Comparison of ENCODE assay signal across 8 mouse cellular contexts in the genomic region with DNA sequence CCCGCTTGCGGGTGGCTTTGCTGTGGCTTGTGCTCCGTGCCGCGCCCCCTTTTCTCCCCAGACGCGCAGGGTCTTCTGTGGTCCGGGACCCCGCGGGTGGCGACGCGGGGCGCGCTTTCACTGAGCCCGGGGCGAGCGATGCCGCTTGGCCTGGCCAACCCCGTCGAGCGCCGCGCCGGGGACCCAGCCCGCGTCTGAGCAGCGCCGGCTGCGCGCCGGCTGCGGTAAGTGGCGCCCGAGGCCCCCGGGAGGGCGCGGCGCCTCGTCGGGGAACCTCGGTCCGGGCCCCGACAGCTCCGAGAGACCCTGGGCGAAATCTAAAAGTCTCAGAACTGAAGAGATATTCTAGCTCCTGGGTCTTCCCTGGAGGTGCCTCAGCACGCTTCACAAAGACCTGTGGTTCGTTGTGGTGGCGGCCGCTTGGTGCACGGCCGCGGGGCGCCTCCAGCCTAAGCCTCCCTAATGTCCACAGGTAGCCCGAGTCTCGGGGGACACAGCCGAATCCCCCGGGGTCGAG. TPM values are rescaled to one million over a fixed set of nuclear protein-coding genes. Genes with fewer than 3 reads are reported as not detected.
A peak's percentile ranks its signal among the peaks of the same experiment; 100 is the strongest.
DNase-seq lines count a peak whose midpoint lies in the region; ATAC-seq and TF ChIP-seq lines count a peak whose summit lies in the region.

No protein-coding gene starts in this region.

- H3K27ac ChIP-seq in heart, embryonic 12.5 days (ENCODE audit: poor library complexity, severe bottlenecking), result no peak overlapping the region
- no peak overlapping the region for H3K27ac ChIP-seq in ES-Bruce4 (ENCODE audit: insufficient read depth, low read length)
- no peak overlapping the region for H3K27ac ChIP-seq in embryonic facial prominence, embryonic 14.5 days (replicated peaks; ENCODE audit: low read depth, low read length)
- no peak overlapping the region for H3K27ac ChIP-seq in limb, embryonic 11.5 days (replicated peaks; ENCODE audit: low read depth, low read length)

- peaks cover 53% of the 10 kb centered on the region for H3K27me3 ChIP-seq in heart, embryonic 12.5 days (replicated peaks)
- H3K27me3 ChIP-seq in ES-Bruce4 (ENCODE audit: control insufficient read depth, insufficient read depth, low read length, poor library complexity, severe bottlenecking), result peaks cover 8% of the 10 kb centered on the region
- peaks cover 33% of the 10 kb centered on the region for H3K27me3 ChIP-seq in embryonic facial prominence, embryonic 14.5 days (replicated peaks; ENCODE audit: control insufficient read depth, insufficient read depth, low read length)
- H3K27me3 ChIP-seq in limb, embryonic 11.5 days (ENCODE audit: control insufficient read depth, insufficient read depth, low read length), result peaks cover 31% of the 10 kb centered on the region

- TF ChIP-seq CTCF in ES-Bruce4 (IDR thresholded peaks at IDR 0.05; ENCODE audit: low read depth, low read length), result no peak

- H3K9me3 ChIP-seq in heart, embryonic 12.5 days (replicated peaks), result no peaks in the 10 kb centered on the region
- H3K9me3 ChIP-seq in ES-Bruce4 (replicated peaks; ENCODE audit: control insufficient read depth, insufficient read depth, low read length, poor library complexity, severe bottlenecking), result no peaks in the 10 kb centered on the region
- no peaks in the 10 kb centered on the region for H3K9me3 ChIP-seq in embryonic facial prominence, embryonic 14.5 days (ENCODE audit: control insufficient read depth, low read length)
- no peaks in the 10 kb centered on the region for H3K9me3 ChIP-seq in limb, embryonic 11.5 days (ENCODE audit: control insufficient read depth, low read length)

- H3K36me3 ChIP-seq in heart, embryonic 12.5 days, result 0 out of 2 replicates have a peak, but pooled peaks cover 3% of the 10 kb centered on the region
- H3K36me3 ChIP-seq in ES-Bruce4 (ENCODE audit: control insufficient read depth, insufficient read depth, low read length, poor library complexity, severe bottlenecking), result no peaks in the 10 kb centered on the region
- H3K36me3 ChIP-seq in embryonic facial prominence, embryonic 14.5 days (ENCODE audit: control insufficient read depth, insufficient read depth, low read length), result no peaks in the 10 kb centered on the region
- H3K36me3 ChIP-seq in limb, embryonic 11.5 days (ENCODE audit: control insufficient read depth, insufficient read depth, low read length), result no peaks in the 10 kb centered on the region

- H3K9ac ChIP-seq in heart, embryonic 12.5 days, result peak overlapping the region; percentile 14
- peak overlapping the region; percentile 52 for H3K9ac ChIP-seq in ES-Bruce4 (ENCODE audit: low read depth, poor library complexity, severe bottlenecking)
- peak overlapping the region; percentile 58 for H3K9ac ChIP-seq in embryonic facial prominence, embryonic 14.5 days (ENCODE audit: low read depth, low read length)
- H3K9ac ChIP-seq in limb, embryonic 11.5 days (ENCODE audit: low read length), result peak overlapping the region; percentile 49

- no peak for TF ChIP-seq POLR2A in ES-Bruce4 (IDR thresholded peaks at IDR 0.05; ENCODE audit: insufficient read depth, low read length)

- no peak for TF ChIP-seq EP300 in ES-Bruce4 (IDR thresholded peaks at IDR 0.05; ENCODE audit: insufficient read depth, low read depth, low read length)

- peaks cover 19% of the 10 kb centered on the region for H3K4me1 ChIP-seq in heart, embryonic 12.5 days (replicated peaks)
- no peaks in the 10 kb centered on the region for H3K4me1 ChIP-seq in ES-Bruce4 (ENCODE audit: control insufficient read depth, insufficient read depth, low read length)
- peaks cover 9% of the 10 kb centered on the region; the same call in 1 of the 2 replicates for H3K4me1 ChIP-seq in embryonic facial prominence, embryonic 14.5 days (ENCODE audit: control insufficient read depth, insufficient read depth, low read length)
- peaks cover 9% of the 10 kb centered on the region for H3K4me1 ChIP-seq in limb, embryonic 11.5 days (ENCODE audit: control insufficient read depth, insufficient read depth, low read length)

- ATAC-seq in heart, embryonic 12.5 days (ENCODE audit: insufficient number of reproducible peaks, low FRiP score), result peak; percentile 27; the same call in 1 of the 2 replicates
- peak; percentile 64 for ATAC-seq in embryonic facial prominence, embryonic 14.5 days (ENCODE audit: low read depth)
- ATAC-seq in limb, embryonic 11.5 days (ENCODE audit: insufficient number of reproducible peaks, low FRiP score, low TSS enrichment, low read depth), result peak; percentile 35; the same call in 1 of the 2 replicates
- ATAC-seq in megakaryocyte-erythroid progenitor cell, adult 5-6 weeks (replicated peaks; ENCODE audit: low FRiP score, low TSS enrichment, poor library complexity, severe bottlenecking), result no peak

- H3K4me3 ChIP-seq in heart, embryonic 12.5 days, result peak overlapping the region; percentile 51
- peak overlapping the region; percentile 90 for H3K4me3 ChIP-seq in ES-Bruce4 (ENCODE audit: low read depth, low read length)
- H3K4me3 ChIP-seq in embryonic facial prominence, embryonic 14.5 days (ENCODE audit: low read depth, low read length), result peak overlapping the region; percentile 60
- H3K4me3 ChIP-seq in limb, embryonic 11.5 days (ENCODE audit: low read depth, low read length), result peak overlapping the region; percentile 27

- under 1% methylated on average over 57 of the region's 59 CpGs for WGBS in heart, embryonic 12.5 days
- WGBS in embryonic facial prominence, embryonic 14.5 days, result 0% methylated on average over 10 of the region's 59 CpGs
- WGBS in limb, embryonic 11.5 days, result under 1% methylated on average over 57 of the region's 59 CpGs

- no peak for DNase-seq in heart, adult 11 months
- no peak for DNase-seq in embryonic facial prominence, embryonic 14.5 days (ENCODE audit: low spot score)
- peak; percentile 41 for DNase-seq in limb, embryonic 11.5 days (ENCODE audit: low spot score)
- DNase-seq in retina, postnatal 1 day, result peak; percentile 56
- DNase-seq in layer of hippocampus, adult 9-11 months, result no peak

- H3K4me2 ChIP-seq in heart, embryonic 12.5 days, result peak overlapping the region; percentile 83
- H3K4me2 ChIP-seq in embryonic facial prominence, embryonic 14.5 days (ENCODE audit: low read depth, low read length), result peak overlapping the region; percentile 95
- peak overlapping the region; percentile 92 for H3K4me2 ChIP-seq in limb, embryonic 11.5 days (ENCODE audit: low read depth, severe bottlenecking)

RNA-seq across cellular contexts. Expression of a gene that starts 0.6 kb away (rescaled TPM):
- 0.41 and 0.44 TPM in 2 replicates for polyA plus RNA-seq in heart, embryonic 12.5 days (2016; fragmentation: Nextera tagmentation; extraction: Ambion mirVana)
- not detected in 2 replicates for polyA plus RNA-seq in ES-Bruce4 (2011; ENCODE audit: insufficient read depth, insufficient read length, low read depth, missing spikeins)
- 6.2 and 6.7 TPM in 2 replicates for polyA plus RNA-seq in embryonic facial prominence, embryonic 14.5 days (2014; fragmentation: Nextera tagmentation; extraction: Ambion mirVana)
- 0.48 and 1.1 TPM in 2 replicates for polyA plus RNA-seq in limb, embryonic 11.5 days (2014; fragmentation: Nextera tagmentation; extraction: Ambion mirVana)
- total RNA-seq in megakaryocyte-erythroid progenitor cell, adult 5-6 weeks (2014; fragmentation: Nextera tagmentation), result not detected in 2 replicates
- total RNA-seq in megakaryocyte-erythroid progenitor cell, adult 5-6 weeks (2017), result not detected in 2 replicates

Comparison
In these comparisons a context has a peak if more than half of its experiments do, and no peak if none do; other contexts are left out.
1. H3K4me3 ChIP-seq: peak in every context shown above with its lines; median percentile 90 in ES-Bruce4; 60 in embryonic facial prominence, embryonic 14.5 days; 51 in heart, embryonic 12.5 days; 27 in limb, embryonic 11.5 days.
2. DNase-seq: peak in limb, embryonic 11.5 days (single experiment) and retina, postnatal 1 day (single experiment); none in heart, adult 11 months (single experiment), embryonic facial prominence, embryonic 14.5 days (single experiment) and layer of hippocampus, adult 9-11 months (single experiment).
3. Peak in every context shown above with its lines, with median percentiles within 50 percentile points of each other: H3K4me2 ChIP-seq and H3K9ac ChIP-seq.